Mouse (Mus musculus): ENCODE data around the gene Srrm4. TPM values are rescaled to one million over a fixed set of nuclear protein-coding genes. Genes with fewer than 3 reads are reported as not detected.
"Not testable (repeated sequence)": the region's sequence is repeated elsewhere in the genome, so short reads cannot be mapped to it uniquely, and the experiment has no call there.

The Srrm4 gene
- polyA plus RNA-seq, 1 experiment from 2014 or later: 0.47 TPM

DNA sequence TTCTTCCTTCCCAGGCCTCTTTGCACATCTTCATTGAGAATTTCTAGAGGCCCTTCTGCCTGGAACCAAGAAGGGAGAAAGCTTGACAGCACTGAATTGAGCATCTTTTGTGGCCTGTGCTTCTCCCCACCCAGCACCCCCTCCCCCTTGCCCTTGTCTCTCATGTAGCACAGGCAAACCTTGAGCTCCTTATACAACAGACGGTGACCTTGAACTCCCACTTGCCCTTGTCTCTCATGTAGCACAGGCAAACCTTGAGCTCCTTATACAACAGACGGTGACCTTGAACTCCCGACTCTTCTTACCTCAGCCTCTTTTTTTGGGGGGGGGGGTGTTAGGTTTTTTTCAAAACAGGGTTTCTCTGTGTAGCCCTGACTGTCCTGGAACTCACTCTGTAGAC lies 165.9 kb downstream of the Srrm4 start:
- H3K4me1 ChIP-seq (ENCODE audit: control insufficient read depth, low read depth, low read length); H3K9ac ChIP-seq (ENCODE audit: low read depth, low read length); H3K9me3 ChIP-seq (replicated peaks; ENCODE audit: control insufficient read depth, low read length); H3K4me3 ChIP-seq (ENCODE audit: low read depth, low read length); H3K36me3 ChIP-seq (ENCODE audit: control insufficient read depth, insufficient read depth); H3K4me2 ChIP-seq (ENCODE audit: low read depth, low read length); H3K27me3 ChIP-seq (ENCODE audit: control insufficient read depth, insufficient read depth, low read depth, low read length); H3K27ac ChIP-seq (ENCODE audit: low read length); ATAC-seq (ENCODE audit: low read depth): not testable (repeated sequence)
- WGBS (ENCODE audit: insufficient replicate concordance): 68% methylated on average over 3 of the region's 3 CpGs

DNA sequence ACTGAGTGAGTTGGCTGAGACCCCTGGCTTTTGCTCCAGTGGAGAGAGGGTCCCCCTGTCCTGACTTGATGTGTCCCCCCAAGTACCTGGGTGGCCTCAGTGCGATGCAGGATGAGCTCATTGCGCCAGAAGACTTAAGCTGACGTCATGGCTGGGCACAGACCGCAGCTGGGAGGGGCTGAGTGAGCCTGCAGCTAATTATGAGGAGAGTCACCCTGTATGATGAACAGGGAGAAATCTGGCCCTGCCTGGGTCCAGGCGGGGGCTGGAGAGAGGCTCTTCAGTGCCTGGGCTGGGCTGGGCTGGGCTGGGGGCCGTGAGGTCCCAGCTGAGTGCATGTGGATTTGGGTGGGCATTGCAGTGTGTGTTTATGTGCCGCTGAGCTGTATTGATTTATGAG lies 166.3 kb downstream of the Srrm4 start:
- no peak for ATAC-seq (ENCODE audit: low read depth)
- no peak overlapping the region for H3K9ac ChIP-seq (ENCODE audit: low read depth, low read length)
- no peak overlapping the region for H3K4me2 ChIP-seq (ENCODE audit: low read depth, low read length)
- H3K9me3 ChIP-seq (replicated peaks; ENCODE audit: control insufficient read depth, low read length): no peaks in the 10 kb centered on the region
- no peak overlapping the region for H3K4me3 ChIP-seq (ENCODE audit: low read depth, low read length)
- no peak overlapping the region for H3K27ac ChIP-seq (ENCODE audit: low read length)
- H3K36me3 ChIP-seq (ENCODE audit: control insufficient read depth, insufficient read depth): no peaks in the 10 kb centered on the region
- no peaks in the 10 kb centered on the region for H3K4me1 ChIP-seq (ENCODE audit: control insufficient read depth, low read depth, low read length)
- H3K27me3 ChIP-seq (ENCODE audit: control insufficient read depth, insufficient read depth, low read depth, low read length): no peaks in the 10 kb centered on the region
- 49% methylated on average over 7 of the region's 7 CpGs for WGBS (ENCODE audit: insufficient replicate concordance)

DNA sequence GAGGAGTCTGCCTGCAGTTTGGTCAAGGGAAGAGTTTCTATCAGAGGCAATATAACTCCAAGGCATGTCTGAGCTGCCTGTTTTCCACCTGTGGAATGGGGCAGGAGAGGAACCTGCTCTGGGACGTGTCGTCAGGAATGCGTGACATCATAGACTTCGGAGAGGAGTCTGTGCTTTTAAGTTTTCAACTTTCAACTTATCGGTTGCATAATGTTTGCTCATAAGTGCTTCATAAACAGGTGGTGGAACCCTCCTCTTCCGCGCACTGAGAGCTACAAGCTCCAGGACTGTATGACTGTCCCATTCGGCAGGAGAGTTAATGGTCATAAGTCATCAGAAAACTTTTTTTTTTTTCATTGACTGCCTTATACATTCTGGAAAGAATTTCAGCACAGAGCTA lies 167.9 kb downstream of the Srrm4 start:
- Histone ChIP-seq H3K4me1 (ENCODE audit: control insufficient read depth, low read depth, low read length) (no peaks in the 10 kb centered on the region), H3K9me3 (replicated peaks; ENCODE audit: control insufficient read depth, low read length) (no peaks in the 10 kb centered on the region), H3K9ac (ENCODE audit: low read depth, low read length) (no peak overlapping the region), H3K36me3 (ENCODE audit: control insufficient read depth, insufficient read depth) (no peaks in the 10 kb centered on the region), H3K27me3 (ENCODE audit: control insufficient read depth, insufficient read depth, low read depth, low read length) (no peaks in the 10 kb centered on the region), H3K4me2 (ENCODE audit: low read depth, low read length) (no peak overlapping the region), H3K4me3 (ENCODE audit: low read depth, low read length) (no peak overlapping the region), H3K27ac (ENCODE audit: low read length) (no peak overlapping the region)
- no peak for ATAC-seq (ENCODE audit: low read depth)
- WGBS (ENCODE audit: insufficient replicate concordance): 69% methylated on average over 8 of the region's 8 CpGs

DNA sequence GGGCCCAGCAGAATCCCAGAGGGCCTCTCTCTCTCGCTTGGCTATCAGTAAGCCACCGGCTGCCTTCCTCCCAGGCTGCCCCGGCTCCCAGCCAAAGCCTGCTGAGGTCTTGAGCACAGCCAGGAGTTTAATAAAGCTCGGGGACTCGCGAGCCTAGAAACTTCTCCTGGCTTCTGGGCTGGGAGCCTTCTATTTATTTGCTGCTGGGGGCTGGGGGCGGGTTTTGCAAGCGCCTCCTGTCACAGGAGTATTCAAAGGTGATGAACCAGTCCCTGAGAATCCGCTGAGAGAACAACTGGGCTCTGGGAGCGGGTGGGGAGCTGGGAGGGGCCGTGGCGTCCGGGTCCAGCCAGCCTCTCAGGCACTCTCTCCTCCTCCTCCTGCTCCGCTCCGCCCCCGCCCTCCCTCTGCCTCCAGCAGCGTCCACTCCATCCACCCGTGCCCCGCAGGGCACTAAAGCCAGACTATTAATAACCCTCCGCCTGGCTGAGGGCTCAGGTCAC lies 168.9 kb downstream of the Srrm4 start, which contains the start of gene Hspb8:
Gene Hspb8 (minus strand): TSS at position 166 of the 503 bp plus-strand sequence.
- H3K27me3 ChIP-seq (ENCODE audit: control insufficient read depth, insufficient read depth, low read depth, low read length): no peaks in the 10 kb centered on the region
- peak within 1 kb of the TSS; percentile 33 for H3K4me2 ChIP-seq (ENCODE audit: low read depth, low read length)
- no peaks in the 10 kb centered on the region for H3K9me3 ChIP-seq (replicated peaks; ENCODE audit: control insufficient read depth, low read length)
- H3K27ac ChIP-seq (ENCODE audit: low read length): peak within 1 kb of the TSS; percentile 22
- peak; percentile 79 for ATAC-seq (ENCODE audit: low read depth)
- peak within 1 kb of the TSS; percentile 47 for H3K9ac ChIP-seq (ENCODE audit: low read depth, low read length)
- peak within 1 kb of the TSS; percentile 47 for H3K4me3 ChIP-seq (ENCODE audit: low read depth, low read length)
- no peaks in the 10 kb centered on the region for H3K4me1 ChIP-seq (ENCODE audit: control insufficient read depth, low read depth, low read length)
- under 1% methylated on average over 17 of the region's 20 CpGs for WGBS (ENCODE audit: insufficient replicate concordance)
- H3K36me3 ChIP-seq (ENCODE audit: control insufficient read depth, insufficient read depth): no peaks in the 10 kb centered on the region

DNA sequence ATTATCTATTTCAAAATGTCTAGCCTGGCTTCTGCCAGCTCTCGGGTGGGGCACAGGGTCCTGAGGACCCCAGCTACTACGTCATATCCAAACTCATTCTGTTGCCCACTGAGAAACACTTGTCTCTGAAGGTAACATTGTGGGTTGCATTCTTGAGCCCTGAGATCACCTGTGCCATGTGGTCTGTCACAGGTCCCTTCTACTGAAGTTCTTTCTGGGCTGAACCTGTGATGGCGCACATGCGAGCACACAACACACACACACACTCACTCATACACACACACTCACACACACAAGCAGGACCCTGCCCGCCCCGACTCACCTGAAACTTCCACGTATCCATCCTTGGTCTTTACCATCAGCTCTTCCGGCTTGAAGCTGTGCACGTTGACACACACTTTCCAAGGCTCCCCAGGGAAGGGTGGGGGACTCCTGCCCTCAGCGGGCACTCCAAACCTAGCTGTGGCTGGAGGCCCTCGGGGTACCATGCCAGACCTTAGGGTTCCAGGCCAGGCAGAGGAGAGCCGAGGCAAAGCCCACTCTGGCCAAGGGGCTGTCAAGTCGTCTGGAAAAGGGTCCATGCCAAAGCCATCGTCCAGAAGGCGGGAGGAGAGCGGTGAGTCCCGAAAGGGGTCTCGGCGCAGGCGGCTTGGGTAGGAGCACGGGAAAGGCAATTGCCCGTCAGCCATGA lies 169.7 kb downstream of the Srrm4 start:
- no peaks in the 10 kb centered on the region for H3K27me3 ChIP-seq (ENCODE audit: control insufficient read depth, insufficient read depth, low read depth, low read length)
- H3K27ac ChIP-seq (ENCODE audit: low read length): no peak overlapping the region; the same call in 1 of the 2 replicates
- no peaks in the 10 kb centered on the region for H3K9me3 ChIP-seq (replicated peaks; ENCODE audit: control insufficient read depth, low read length)
- peak overlapping the region; percentile 33 for H3K4me2 ChIP-seq (ENCODE audit: low read depth, low read length)
- peak overlapping the region; percentile 47 for H3K4me3 ChIP-seq (ENCODE audit: low read depth, low read length)
- H3K4me1 ChIP-seq (ENCODE audit: control insufficient read depth, low read depth, low read length): no peaks in the 10 kb centered on the region
- no peak for ATAC-seq (ENCODE audit: low read depth)
- H3K36me3 ChIP-seq (ENCODE audit: control insufficient read depth, insufficient read depth): no peaks in the 10 kb centered on the region
- 55% methylated on average over 22 of the region's 22 CpGs for WGBS (ENCODE audit: insufficient replicate concordance)
- H3K9ac ChIP-seq (ENCODE audit: low read depth, low read length): peak overlapping the region; percentile 47

DNA sequence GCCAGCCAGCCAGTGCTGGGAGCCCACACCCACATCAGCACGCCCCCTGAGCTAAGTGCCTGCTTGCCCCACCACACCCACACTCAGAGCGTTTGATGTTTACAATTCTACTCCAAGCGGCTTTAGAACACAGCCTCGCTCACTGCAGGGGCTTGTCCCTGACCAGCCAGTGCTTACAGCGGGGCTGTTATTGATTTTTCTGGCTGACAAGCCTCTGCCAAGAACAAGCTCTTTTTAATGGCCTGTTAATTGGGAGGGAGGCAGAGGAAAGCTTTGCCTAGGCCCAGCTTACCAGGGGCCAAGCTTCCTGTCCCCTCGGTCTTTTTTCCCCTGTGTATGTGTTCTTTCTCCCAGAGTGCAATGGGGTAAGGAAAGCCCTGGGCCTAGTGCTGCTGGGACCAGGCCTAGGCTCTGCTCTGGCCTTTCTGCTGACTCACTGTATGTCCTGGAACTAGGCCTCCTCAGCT lies 170.8 kb downstream of the Srrm4 start:
- no peaks in the 10 kb centered on the region for H3K9me3 ChIP-seq (replicated peaks; ENCODE audit: control insufficient read depth, low read length)
- no peaks in the 10 kb centered on the region for H3K4me1 ChIP-seq (ENCODE audit: control insufficient read depth, low read depth, low read length)
- 25% methylated on average over 6 of the region's 6 CpGs for WGBS (ENCODE audit: insufficient replicate concordance)
- H3K4me2 ChIP-seq (ENCODE audit: low read depth, low read length): peak overlapping the region; percentile 43
- peak; percentile 74 for ATAC-seq (ENCODE audit: low read depth)
- peak overlapping the region; percentile 48; the same call in 1 of the 2 replicates for H3K27ac ChIP-seq (ENCODE audit: low read length)
- H3K27me3 ChIP-seq (ENCODE audit: control insufficient read depth, insufficient read depth, low read depth, low read length): no peaks in the 10 kb centered on the region
- H3K9ac ChIP-seq (ENCODE audit: low read depth, low read length): peak overlapping the region; percentile 20; the same call in 1 of the 2 replicates
- H3K36me3 ChIP-seq (ENCODE audit: control insufficient read depth, insufficient read depth): no peaks in the 10 kb centered on the region
- peak overlapping the region; percentile 36 for H3K4me3 ChIP-seq (ENCODE audit: low read depth, low read length)

DNA sequence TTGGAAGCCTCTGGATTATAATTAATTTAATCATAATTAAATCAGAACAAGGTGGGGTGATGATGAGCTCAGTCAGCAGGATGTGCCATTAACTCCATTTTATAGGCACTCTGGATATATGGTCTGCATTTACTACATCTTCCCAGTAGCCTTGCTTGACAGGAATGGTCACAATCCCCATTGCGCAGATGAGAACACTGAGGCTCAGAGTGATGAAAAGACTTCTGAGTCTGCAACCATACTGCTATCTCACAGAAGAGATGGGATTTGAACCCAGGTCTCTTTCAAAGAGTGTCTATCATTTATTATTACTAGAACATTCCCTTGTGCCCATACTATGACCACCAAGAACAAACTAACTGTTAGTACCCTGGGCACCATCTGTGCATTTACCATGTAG lies 171.4 kb downstream of the Srrm4 start:
- no peaks in the 10 kb centered on the region for H3K36me3 ChIP-seq (ENCODE audit: control insufficient read depth, insufficient read depth)
- H3K9ac ChIP-seq (ENCODE audit: low read depth, low read length): no peak overlapping the region; the same call in 1 of the 2 replicates
- H3K4me2 ChIP-seq (ENCODE audit: low read depth, low read length): peak overlapping the region; percentile 43
- no peaks in the 10 kb centered on the region for H3K9me3 ChIP-seq (replicated peaks; ENCODE audit: control insufficient read depth, low read length)
- peak overlapping the region; percentile 36 for H3K4me3 ChIP-seq (ENCODE audit: low read depth, low read length)
- WGBS (ENCODE audit: insufficient replicate concordance): 77% methylated on average over 1 of the region's 1 CpGs
- no peaks in the 10 kb centered on the region for H3K27me3 ChIP-seq (ENCODE audit: control insufficient read depth, insufficient read depth, low read depth, low read length)
- H3K27ac ChIP-seq (ENCODE audit: low read length): peak overlapping the region; percentile 48; the same call in 1 of the 2 replicates
- no peak for ATAC-seq (ENCODE audit: low read depth)
- H3K4me1 ChIP-seq (ENCODE audit: control insufficient read depth, low read depth, low read length): no peaks in the 10 kb centered on the region

DNA sequence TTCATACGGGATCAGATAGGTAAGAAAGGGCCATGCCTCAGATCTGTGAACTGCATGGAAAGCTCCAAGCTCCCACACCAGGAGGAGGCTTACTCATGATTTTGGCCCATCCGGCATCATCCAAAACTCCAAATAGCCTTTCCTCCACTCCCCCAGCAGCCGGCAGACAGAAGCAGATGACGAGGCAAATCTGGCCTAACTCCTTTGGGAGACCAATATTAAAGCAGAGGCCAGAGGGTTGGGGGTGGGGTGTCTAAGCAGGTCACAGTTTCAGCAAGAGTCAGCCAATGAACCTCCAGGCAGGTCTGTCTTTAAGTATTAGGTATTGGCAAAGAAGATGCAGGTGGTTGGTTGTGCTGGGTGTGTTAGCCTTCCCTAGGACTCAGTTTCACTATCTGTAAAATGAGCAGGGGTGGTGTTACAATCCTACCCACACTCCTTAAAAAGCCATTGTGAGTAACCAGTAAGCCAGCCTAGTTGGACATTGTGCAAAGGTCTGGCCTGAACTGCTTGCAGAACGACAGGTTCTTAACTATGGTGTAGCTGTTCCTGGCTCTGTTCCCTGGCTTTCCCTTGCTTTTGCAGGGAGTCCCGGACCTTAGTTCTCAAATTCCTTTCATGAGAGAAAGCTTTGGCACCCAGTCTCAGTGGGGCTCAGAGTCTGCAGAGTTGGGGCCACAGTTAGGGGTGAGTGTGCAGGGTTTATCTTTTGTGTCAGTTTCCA lies 172.1 kb downstream of the Srrm4 start:
- ATAC-seq (ENCODE audit: low read depth): no peak
- Histone ChIP-seq H3K27me3 (ENCODE audit: control insufficient read depth, insufficient read depth, low read depth, low read length) (no peaks in the 10 kb centered on the region), H3K4me3 (ENCODE audit: low read depth, low read length) (no peak overlapping the region), H3K9me3 (replicated peaks; ENCODE audit: control insufficient read depth, low read length) (no peaks in the 10 kb centered on the region), H3K36me3 (ENCODE audit: control insufficient read depth, insufficient read depth) (no peaks in the 10 kb centered on the region), H3K4me1 (ENCODE audit: control insufficient read depth, low read depth, low read length) (no peaks in the 10 kb centered on the region), H3K27ac (ENCODE audit: low read length) (no peak overlapping the region), H3K4me2 (ENCODE audit: low read depth, low read length) (no peak overlapping the region), H3K9ac (ENCODE audit: low read depth, low read length) (no peak overlapping the region)
- WGBS (ENCODE audit: insufficient replicate concordance): 63% methylated on average over 6 of the region's 6 CpGs

DNA sequence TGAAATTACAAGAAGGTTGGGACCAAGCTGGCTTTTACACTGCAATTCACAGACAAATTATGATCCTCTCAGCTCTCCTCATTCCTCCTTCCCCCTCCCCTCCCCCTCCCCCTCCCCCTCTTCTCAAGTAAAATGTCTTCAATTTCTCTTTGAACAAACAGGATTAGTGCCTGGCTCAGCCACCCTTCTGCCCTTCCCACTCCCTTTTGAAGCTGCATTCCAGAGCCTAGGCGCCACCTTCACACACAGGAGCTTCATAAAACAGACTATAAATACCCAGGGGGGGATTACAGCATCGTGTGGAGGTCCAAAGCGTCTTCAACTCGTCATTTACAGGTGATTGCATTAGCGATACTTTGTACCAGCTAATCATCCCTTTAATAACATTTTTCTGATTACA lies 175.4 kb downstream of the Srrm4 start:
- Histone ChIP-seq H3K4me2 (ENCODE audit: low read depth, low read length) (no peak overlapping the region), H3K27me3 (ENCODE audit: control insufficient read depth, insufficient read depth, low read depth, low read length) (no peaks in the 10 kb centered on the region), H3K4me1 (ENCODE audit: control insufficient read depth, low read depth, low read length) (no peaks in the 10 kb centered on the region), H3K9me3 (replicated peaks; ENCODE audit: control insufficient read depth, low read length) (no peaks in the 10 kb centered on the region), H3K36me3 (ENCODE audit: control insufficient read depth, insufficient read depth) (no peaks in the 10 kb centered on the region), H3K9ac (ENCODE audit: low read depth, low read length) (no peak overlapping the region), H3K4me3 (ENCODE audit: low read depth, low read length) (no peak overlapping the region), H3K27ac (ENCODE audit: low read length) (no peak overlapping the region)
- 37% methylated on average over 5 of the region's 5 CpGs for WGBS (ENCODE audit: insufficient replicate concordance)
- no peak for ATAC-seq (ENCODE audit: low read depth)

All from liver, embryonic 16.5 days (tissue).